Mouse (Mus musculus) olfactory bulb, adult 2 months (tissue): Measurements from ENCODE around the gene Nlrc5.

Experiments used
- CTCF ChIP-seq: fragments of 200-500 bp; IDR thresholded peaks from 2 replicates; pipeline ENCODE4 v1.5.1; 2012; ENCODE audit warnings: low read depth, mild to moderate bottlenecking, low read length, moderate library complexity; ENCODE audit not compliant: insufficient read depth
- POLR2A ChIP-seq: fragments of 200-500 bp; IDR thresholded peaks from 2 replicates; pipeline ENCODE4 v1.6.1; 2012; ENCODE audit warnings: mild to moderate bottlenecking, low read depth, low read length, moderate library complexity; ENCODE audit not compliant: insufficient read depth

DNA sequence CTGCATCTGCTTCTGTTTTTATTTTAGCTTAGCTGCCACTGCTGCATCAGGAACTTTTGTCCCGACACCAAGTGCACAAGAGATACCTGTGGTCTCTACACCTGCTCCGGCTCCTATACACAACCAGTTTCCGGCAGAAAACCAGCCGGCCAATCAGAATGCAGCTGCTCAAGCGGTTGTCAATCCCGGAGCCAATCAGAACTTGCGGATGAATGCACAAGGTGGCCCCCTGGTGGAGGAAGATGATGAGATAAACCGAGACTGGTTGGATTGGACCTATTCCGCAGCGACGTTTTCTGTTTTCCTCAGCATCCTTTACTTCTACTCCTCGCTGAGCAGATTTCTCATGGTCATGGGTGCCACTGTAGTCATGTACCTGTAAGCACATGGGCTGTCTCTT lies 42.0 kb upstream of the Nlrc5 start:
- TF ChIP-seq POLR2A (no peak), CTCF (0 out of 2 replicates have a peak, but pooled peaks have one; percentile 20)
